Mouse (Mus musculus): ENCODE results near the gene Tmem130. TPM values are rescaled to one million over a fixed set of nuclear protein-coding genes. Genes with fewer than 3 reads are reported as not detected.
A peak's percentile ranks its signal among the peaks of the same experiment; 100 is the strongest.

Gene Tmem130
- polyA plus RNA-seq (2012; ENCODE audit: insufficient read depth, insufficient read length, low replicate concordance, missing spikeins) = not detected in 2 replicates

DNA sequence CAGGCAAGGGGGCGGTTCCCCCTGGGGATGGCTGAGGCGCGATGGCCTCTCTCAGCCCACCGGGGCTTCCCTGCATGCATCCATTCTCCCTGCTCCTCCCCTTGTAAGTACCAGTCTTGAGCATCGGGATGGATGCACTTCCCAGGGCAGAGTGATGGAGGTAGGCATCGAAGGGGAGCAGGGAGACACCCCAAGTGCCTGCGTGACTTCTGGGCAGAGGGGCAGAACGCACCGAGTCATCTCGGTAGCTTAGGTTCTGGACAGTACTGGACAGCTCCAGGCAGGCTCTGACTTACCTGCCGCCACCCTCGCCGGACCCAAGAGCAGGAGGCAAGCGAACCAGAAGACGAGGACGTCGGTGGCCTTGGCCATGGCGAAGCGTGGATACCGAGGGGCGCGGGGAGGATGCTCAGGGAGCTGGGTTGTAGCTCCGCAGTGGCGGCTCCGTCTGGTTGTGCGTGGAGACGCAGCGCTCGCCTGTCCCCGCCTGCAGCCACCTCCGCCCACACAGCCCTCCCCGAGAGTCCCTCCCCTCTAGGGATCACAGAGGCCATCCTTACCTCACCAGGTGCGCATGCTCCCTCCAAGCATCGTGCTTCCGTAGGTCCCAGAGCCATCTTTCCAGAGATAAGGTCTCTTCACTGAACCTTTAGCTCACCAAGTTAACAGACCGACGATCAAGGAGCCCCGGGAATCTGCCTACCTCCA is at the start of gene Tmem130:
Gene Tmem130, minus strand, starts transcription at position 658 of the 708 bp plus-strand sequence.
- WGBS = under 1% methylated on average over 38 of the region's 38 CpGs
- peak within 1 kb of the TSS; percentile 67 for H3K4me3 ChIP-seq (ENCODE audit: insufficient read depth, low read depth, low read length)
- peak within 1 kb of the TSS; percentile 75 for H3K27ac ChIP-seq (ENCODE audit: insufficient read depth, low read depth, low read length)
- peak; percentile 82 for TF ChIP-seq POLR2A (IDR thresholded peaks at IDR 0.05; ENCODE audit: insufficient read depth, low read depth, low read length)
- TF ChIP-seq CTCF (IDR thresholded peaks at IDR 0.05; ENCODE audit: insufficient read depth, low read depth, low read length) = no peak
- peaks cover 17% of the 10 kb centered on the region for H3K4me1 ChIP-seq (ENCODE audit: control insufficient read depth, insufficient read depth, low read length)

DNA sequence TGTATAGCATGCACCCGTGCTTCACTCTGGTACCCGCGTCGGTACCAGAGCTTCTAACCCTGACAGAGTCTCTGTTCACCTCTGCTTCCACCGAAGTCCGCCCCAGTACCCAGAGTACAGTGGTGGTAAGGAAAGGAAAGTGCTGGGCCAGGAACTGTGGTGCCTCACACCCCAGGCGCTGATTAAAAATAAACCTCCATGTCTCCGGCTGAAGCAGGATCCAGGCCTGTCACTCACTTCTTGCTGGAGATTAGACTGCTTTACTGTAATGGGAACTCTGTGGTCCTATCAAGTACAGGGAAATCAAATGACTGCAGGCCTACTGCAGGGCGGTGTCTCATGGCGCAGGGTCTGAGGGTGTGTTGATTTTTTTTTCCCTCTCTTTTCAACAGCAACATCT is 45.3 kb upstream of the Tmem130 start:
- 95% methylated on average over 10 of the region's 10 CpGs for WGBS
- H3K4me1 ChIP-seq (ENCODE audit: control insufficient read depth, insufficient read depth, low read length) = no peaks in the 10 kb centered on the region
- no peak overlapping the region for H3K27ac ChIP-seq (ENCODE audit: insufficient read depth, low read depth, low read length)
- H3K4me3 ChIP-seq (ENCODE audit: insufficient read depth, low read depth, low read length) = no peak overlapping the region
- TF ChIP-seq CTCF (IDR thresholded peaks at IDR 0.05; ENCODE audit: insufficient read depth, low read depth, low read length) (no peak), POLR2A (IDR thresholded peaks at IDR 0.05; ENCODE audit: insufficient read depth, low read depth, low read length) (no peak)

DNA sequence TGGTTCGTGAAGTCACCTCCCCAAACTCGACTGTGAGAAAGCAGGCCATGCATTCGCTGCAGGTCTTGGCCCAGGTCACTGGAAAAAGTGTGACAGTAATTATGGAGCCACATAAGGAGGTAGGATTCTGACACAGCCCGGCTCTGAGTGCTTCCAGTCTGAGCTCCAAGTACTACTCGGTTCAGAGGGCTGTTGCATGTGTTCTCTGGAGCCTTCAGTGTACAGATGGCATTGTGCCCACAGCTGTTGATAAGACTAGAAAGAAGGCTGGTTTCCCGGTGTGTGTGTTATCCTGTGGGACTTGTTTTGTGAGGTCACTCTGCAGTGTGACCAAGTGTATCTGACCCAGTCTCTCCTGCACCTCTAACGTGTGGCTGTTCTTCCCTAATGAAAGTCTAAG is 42.6 kb upstream of the Tmem130 start:
- TF ChIP-seq POLR2A (IDR thresholded peaks at IDR 0.05; ENCODE audit: insufficient read depth, low read depth, low read length) (no peak), CTCF (IDR thresholded peaks at IDR 0.05; ENCODE audit: insufficient read depth, low read depth, low read length) (no peak)
- no peaks in the 10 kb centered on the region for H3K4me1 ChIP-seq (ENCODE audit: control insufficient read depth, insufficient read depth, low read length)
- H3K27ac ChIP-seq (ENCODE audit: insufficient read depth, low read depth, low read length) = no peak overlapping the region
- no peak overlapping the region for H3K4me3 ChIP-seq (ENCODE audit: insufficient read depth, low read depth, low read length)
- WGBS = 86% methylated on average over 7 of the region's 7 CpGs

DNA sequence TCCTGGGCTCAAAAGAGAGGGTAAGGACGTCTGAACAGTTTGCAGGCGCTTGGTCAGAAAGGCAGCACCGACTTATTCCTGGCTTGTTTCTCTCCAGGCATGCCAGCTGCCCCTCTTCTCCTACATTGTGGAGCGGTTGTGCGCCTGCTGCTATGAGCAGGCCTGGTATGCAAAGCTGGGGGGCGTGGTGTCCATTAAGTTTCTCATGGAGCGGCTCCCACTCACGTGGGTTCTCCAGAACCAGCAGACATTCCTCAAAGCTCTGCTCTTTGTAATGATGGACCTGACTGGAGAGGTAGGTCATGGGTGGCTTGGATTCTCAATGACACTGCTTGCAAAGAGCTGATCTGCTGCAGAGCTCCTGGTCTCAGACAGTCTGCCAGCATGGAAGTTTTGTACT is 41.4 kb upstream of the Tmem130 start:
- Histone ChIP-seq H3K4me3 (ENCODE audit: insufficient read depth, low read depth, low read length) (no peak overlapping the region), H3K4me1 (ENCODE audit: control insufficient read depth, insufficient read depth, low read length) (no peaks in the 10 kb centered on the region), H3K27ac (ENCODE audit: insufficient read depth, low read depth, low read length) (no peak overlapping the region)
- WGBS = 94% methylated on average over 8 of the region's 8 CpGs
- TF ChIP-seq POLR2A (IDR thresholded peaks at IDR 0.05; ENCODE audit: insufficient read depth, low read depth, low read length) = no peak
- no peak for TF ChIP-seq CTCF (IDR thresholded peaks at IDR 0.05; ENCODE audit: insufficient read depth, low read depth, low read length)

DNA sequence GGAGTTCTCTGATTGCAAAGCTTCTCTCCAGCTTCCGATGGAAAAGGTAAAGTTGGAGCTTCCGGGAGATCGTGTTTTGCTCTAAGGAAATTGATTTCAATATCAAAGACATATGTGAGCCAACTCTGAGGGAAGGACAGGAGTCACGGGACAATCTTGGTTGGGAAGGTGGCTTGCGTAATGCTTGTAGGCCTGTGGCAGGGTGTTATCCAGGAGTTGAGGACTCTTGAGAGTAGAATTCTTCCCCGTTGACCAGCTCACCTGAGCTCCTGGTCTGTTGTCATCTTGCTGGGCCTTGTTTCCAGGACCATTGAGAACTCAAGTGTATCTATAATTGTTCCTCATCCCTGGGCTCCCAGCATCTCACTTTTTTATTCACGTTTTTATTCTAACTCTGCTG is 35.5 kb upstream of the Tmem130 start:
- no peak overlapping the region for H3K27ac ChIP-seq (ENCODE audit: insufficient read depth, low read depth, low read length)
- H3K4me1 ChIP-seq (ENCODE audit: control insufficient read depth, insufficient read depth, low read length) = no peaks in the 10 kb centered on the region
- TF ChIP-seq CTCF (IDR thresholded peaks at IDR 0.05; ENCODE audit: insufficient read depth, low read depth, low read length) = no peak
- no peak for TF ChIP-seq POLR2A (IDR thresholded peaks at IDR 0.05; ENCODE audit: insufficient read depth, low read depth, low read length)
- 97% methylated on average over 7 of the region's 7 CpGs for WGBS
- no peak overlapping the region for H3K4me3 ChIP-seq (ENCODE audit: insufficient read depth, low read depth, low read length)

DNA sequence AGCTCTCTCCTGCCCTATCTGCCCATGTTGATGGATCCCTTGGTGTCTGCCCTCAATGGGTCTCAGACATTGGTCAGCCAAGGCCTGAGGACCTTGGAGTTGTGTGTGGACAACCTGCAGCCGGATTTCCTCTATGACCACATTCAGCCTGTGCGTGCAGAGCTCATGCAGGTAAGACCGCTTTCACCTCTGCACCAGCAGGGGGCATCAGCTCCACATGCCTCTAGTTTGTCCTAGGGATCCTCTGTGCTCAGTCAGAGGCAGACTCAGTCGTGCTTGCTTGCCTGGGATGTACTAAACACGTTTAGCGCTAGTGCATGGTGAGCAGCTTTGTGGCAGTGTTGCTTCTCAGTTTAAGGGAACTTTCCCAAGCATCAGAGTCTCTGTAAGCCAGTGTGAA is 33.1 kb upstream of the Tmem130 start:
- no peak overlapping the region for H3K4me3 ChIP-seq (ENCODE audit: insufficient read depth, low read depth, low read length)
- WGBS = 68% methylated on average over 6 of the region's 6 CpGs
- TF ChIP-seq CTCF (IDR thresholded peaks at IDR 0.05; ENCODE audit: insufficient read depth, low read depth, low read length) (peak; percentile 10; the same call in 1 of the 2 replicates), POLR2A (IDR thresholded peaks at IDR 0.05; ENCODE audit: insufficient read depth, low read depth, low read length) (no peak)
- H3K4me1 ChIP-seq (ENCODE audit: control insufficient read depth, insufficient read depth, low read length) = no peaks in the 10 kb centered on the region
- H3K27ac ChIP-seq (ENCODE audit: insufficient read depth, low read depth, low read length) = no peak overlapping the region

DNA sequence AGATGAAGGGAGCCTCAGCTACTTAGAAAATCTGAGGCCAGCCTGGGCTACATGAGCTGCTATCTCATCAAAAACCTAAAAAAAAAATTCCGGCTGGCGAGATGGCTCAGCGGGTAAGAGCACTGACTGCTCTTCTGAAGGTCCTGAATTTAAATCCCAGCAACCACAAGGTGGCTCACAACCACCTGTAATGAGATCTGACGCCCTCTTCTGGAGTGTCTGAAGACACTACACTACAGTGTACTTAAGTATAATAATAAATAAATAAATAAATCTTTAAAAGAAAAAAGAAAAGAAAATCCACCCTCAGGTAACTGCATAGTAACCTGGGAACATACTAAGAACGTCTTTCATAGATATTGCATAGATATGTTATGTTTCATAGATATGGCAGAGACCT is 31.8 kb upstream of the Tmem130 start:
- Histone ChIP-seq H3K4me1 (ENCODE audit: control insufficient read depth, insufficient read depth, low read length) (no peaks in the 10 kb centered on the region), H3K27ac (ENCODE audit: insufficient read depth, low read depth, low read length) (no peak overlapping the region), H3K4me3 (ENCODE audit: insufficient read depth, low read depth, low read length) (no peak overlapping the region)
- 85% methylated on average over 5 of the region's 5 CpGs for WGBS
- no peak for TF ChIP-seq CTCF (IDR thresholded peaks at IDR 0.05; ENCODE audit: insufficient read depth, low read depth, low read length)
- no peak for TF ChIP-seq POLR2A (IDR thresholded peaks at IDR 0.05; ENCODE audit: insufficient read depth, low read depth, low read length)

DNA sequence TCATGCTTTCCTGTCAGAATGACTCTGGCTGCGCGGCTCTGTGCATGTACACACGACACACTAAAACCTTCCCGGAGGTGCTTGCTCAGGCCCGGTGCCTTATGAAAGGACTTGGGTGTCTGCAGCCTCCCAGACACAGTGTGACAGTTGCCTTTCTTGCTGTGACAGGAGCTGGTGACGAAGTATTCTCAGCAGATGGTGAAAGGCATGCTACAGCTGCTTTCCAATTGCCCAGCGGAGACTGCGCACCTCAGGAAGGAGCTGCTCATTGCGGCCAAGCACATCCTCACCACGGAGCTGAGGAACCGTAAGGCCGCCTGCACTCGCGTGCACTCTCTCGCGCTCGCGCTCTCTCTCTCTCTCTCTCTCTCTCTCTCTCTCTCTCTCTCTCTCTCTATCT is 24.8 kb upstream of the Tmem130 start:
- no peaks in the 10 kb centered on the region for H3K4me1 ChIP-seq (ENCODE audit: control insufficient read depth, insufficient read depth, low read length)
- H3K4me3 ChIP-seq (ENCODE audit: insufficient read depth, low read depth, low read length) = no peak overlapping the region
- 98% methylated on average over 18 of the region's 18 CpGs for WGBS
- H3K27ac ChIP-seq (ENCODE audit: insufficient read depth, low read depth, low read length) = no peak overlapping the region
- TF ChIP-seq POLR2A (IDR thresholded peaks at IDR 0.05; ENCODE audit: insufficient read depth, low read depth, low read length) = no peak
- no peak for TF ChIP-seq CTCF (IDR thresholded peaks at IDR 0.05; ENCODE audit: insufficient read depth, low read depth, low read length)

DNA sequence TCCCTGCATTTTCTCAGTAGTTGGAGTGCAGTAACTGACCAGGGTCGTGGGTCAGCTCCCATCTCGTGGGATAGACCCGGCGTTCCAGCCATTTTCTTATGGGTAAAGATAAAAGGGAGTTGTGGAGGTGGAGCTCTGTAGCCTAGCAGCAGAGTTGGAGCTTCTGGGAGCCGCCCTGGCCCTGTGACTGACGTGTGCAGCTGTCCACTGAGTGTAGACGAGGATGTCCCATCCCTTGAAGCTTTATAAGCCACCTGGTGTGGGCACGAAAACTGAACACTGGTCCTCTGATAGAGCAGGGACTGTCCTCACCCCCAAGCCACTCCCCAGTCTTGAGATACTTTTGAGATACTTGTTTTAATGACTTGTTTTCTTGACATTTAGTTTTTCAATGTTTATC is 19.0 kb upstream of the Tmem130 start:
- no peaks in the 10 kb centered on the region for H3K4me1 ChIP-seq (ENCODE audit: control insufficient read depth, insufficient read depth, low read length)
- no peak for TF ChIP-seq POLR2A (IDR thresholded peaks at IDR 0.05; ENCODE audit: insufficient read depth, low read depth, low read length)
- no peak for TF ChIP-seq CTCF (IDR thresholded peaks at IDR 0.05; ENCODE audit: insufficient read depth, low read depth, low read length)
- WGBS = 84% methylated on average over 8 of the region's 8 CpGs
- H3K4me3 ChIP-seq (ENCODE audit: insufficient read depth, low read depth, low read length) = no peak overlapping the region
- no peak overlapping the region for H3K27ac ChIP-seq (ENCODE audit: insufficient read depth, low read depth, low read length)

All from olfactory bulb, adult 2 months (tissue).